Mouse (Mus musculus) liver, adult 2 months (tissue): ENCODE data around the gene Bcl3.

Experiments used
- CTCF ChIP-seq: fragments of 200-500 bp; IDR thresholded peaks from 2 replicates; pipeline ENCODE4 v1.5.1; 2011; ENCODE audit warnings: low read depth, low read length, control low read depth
- POLR2A ChIP-seq: fragments of 200-500 bp; IDR thresholded peaks from 2 replicates; pipeline ENCODE4 v1.6.1; 2011; ENCODE audit warnings: low read length, control low read depth; ENCODE audit not compliant: insufficient read depth; ENCODE audit errors: extremely low read depth

GRCm38 (mm10) chr7:19844521-19845171 lies 22.1 kb upstream of the Bcl3 start:
- no peak for TF ChIP-seq POLR2A
- TF ChIP-seq CTCF = no peak
